Mouse (Mus musculus) telencephalon, adult 2 months (tissue): ENCODE measurements at regions not wholly inside any gene's neighbourhood (a gene's known extent, or its start where the extent isn't known, plus 50 kb on each side); places are given as distances from the start of the nearest gene placed in this dataset.

Experiments used
- DNase-seq: peaks from one replicate; pipeline ENCODE4 v3.0.0-alpha.2; 2011; ENCODE audit warnings: low read depth, low spot score

DNA sequence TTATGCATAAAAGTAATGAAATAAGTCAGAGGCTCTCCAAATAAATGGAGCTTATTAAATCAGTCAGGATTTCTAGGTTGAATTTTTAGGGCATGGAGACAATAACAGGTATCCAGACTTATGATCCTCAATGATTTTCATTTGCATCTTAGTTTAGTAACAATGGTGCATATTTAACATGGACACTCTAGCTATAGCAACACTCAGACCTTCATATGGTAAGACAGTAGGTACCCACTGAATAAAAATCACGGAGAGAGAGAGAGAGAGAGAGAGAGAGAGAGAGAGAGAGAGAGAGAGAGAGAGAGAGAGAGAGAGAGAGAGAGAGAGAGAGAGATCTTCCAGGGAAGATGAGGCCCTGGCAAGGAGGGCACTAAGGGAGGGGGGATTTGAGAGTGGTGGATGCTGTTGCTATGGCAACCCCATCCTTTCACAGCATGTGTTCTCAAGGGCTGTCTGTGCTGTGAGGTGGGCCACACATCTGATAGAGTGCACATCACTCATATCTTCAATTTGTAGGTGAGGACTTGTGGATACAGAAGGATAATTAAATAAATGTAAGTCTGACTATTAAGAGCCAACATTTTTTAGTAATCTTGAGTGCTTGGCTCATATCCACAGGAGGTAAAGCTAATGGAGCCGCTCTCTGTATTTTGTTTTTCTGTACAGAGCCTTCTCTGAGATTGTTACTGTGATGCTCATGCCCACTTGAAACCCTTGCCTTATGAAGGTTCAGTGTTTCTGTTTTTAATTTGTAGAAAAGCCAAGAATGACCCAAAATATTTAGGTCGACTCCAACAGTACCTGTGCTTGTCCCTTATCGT, 227.7 kb downstream of the Otor start:
- DNase-seq, result peak; percentile 47

DNA sequence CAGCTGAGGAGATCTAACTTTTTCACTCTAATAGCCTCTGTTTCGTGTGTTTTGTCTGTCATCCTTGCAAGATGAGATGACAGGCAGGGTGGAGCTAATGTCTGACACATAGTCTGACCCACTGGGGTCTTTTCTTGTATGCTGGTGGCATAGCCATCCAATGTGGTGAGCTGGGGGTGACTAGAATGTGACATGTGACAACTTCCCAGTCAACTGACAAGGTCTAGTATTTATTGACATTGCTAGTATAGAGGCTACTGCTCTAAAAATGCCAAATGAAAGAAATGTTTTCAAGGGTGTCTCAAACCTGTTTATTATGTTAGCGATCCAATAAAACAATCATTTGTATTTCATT, 228.3 kb downstream of the Otor start:
- DNase-seq, result no peak

DNA sequence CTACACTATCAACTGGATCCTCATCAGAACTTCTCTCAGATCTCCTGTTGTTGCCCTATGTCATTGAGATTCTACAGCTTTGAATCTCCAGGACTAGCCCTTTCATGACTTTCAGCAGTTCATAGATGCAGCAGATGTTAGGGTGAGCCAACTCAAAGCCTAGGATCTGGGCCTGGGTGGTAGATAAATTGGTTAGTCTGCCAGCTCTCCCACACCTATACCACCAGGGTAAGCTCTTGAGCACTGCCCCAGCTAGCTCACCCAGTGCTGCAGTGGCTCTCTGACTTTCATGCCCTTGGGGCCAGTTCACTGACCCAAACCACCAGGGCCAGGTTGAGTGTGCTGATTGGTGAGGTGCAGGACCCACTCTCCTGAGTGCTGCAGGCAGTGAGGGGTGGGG, 220.5 kb upstream of the Pcsk2 start:
- no peak for DNase-seq

DNA sequence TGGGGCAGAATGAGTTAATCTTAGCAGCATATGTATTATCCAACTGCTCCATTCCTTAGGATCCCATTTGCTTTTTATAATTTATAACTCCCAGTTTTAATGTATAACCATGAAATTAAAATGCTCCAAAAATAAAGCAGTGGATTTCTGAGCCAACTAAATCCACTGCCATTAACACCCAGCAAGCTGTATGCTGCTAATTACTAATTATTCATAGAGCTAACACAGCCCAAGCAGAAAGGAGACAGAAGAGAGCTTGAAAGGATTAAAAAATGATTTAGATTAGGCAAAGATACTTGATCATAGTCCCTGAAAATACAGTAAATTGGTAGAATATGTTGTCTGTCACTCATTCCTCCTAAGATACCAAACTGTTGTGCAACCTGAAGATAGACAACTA, 213.9 kb upstream of the Pcsk2 start:
- no peak for DNase-seq

DNA sequence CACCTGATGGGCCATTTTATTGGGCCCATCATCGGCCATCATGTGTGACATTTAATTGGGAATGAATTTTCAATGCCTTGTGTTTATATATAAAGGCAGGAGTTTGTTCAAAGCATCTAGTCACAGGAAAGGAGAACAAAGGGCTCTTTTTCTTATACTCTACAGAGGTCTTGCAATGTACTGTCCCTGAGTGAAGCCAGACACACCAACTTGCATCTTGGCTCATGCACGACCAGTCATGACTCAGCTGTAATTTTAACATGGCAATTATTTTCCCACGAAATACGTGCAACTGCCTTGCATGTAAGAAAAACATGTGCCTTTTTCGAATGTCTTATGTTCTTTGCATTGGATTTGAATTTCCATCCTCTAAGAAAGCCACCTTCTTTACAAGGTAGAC, 205.6 kb upstream of the Pcsk2 start:
- no peak for DNase-seq

DNA sequence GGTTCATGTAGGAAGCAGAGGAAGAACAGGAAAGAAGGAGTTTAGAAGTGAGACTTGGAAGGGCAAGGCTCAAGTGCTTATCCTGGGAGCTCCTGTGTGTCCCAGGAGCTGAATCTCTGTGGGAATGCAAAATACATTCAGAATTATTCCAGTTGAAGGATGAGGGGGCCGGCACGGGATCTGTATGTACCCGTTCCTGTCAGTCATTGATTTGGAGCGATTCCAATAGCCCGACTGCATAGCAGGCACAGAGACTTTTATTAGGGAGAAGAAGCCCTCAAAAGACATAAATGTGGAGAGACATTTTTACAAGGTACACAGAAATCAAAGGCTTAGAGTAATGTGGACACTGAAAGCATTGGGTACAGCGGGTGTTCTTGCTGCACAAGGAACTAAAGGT, 181.8 kb upstream of the Pcsk2 start:
- no peak for DNase-seq

DNA sequence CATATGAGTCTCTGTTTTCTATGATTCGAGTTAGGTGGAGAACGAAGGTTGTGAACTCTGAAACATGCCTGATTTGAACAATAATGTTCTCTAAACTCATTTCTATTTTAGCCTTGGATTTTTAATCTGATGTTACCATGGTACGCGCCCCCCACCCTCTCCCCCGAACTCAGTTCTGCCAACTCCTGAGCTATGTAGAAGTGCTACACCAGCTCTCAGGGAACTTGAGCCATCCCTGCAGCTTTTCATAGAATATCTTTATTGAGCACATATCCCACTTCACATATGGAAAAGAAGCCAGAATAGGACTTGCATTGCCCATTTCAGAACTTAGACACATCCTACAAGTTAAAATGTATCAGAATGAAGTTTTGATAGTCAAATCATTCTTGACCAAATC, 180.0 kb upstream of the Pcsk2 start:
- no peak for DNase-seq
